Mouse (Mus musculus) liver, postnatal 0 days (tissue): ENCODE data around the gene Dnm1. TPM values are rescaled to one million over a fixed set of nuclear protein-coding genes. Genes with fewer than 3 reads are reported as not detected.
"Not testable (repeated sequence)": the region's sequence is repeated elsewhere in the genome, so short reads cannot be mapped to it uniquely, and the experiment has no call there.

Source experiments
- ATAC-seq: fragments of 200-750 bp; cut with Nextera tagmentation; 2 replicates; pipeline ENCODE4 v1.8.0; 2017; ENCODE audit warnings: mild to moderate bottlenecking, moderate library complexity
- DNase-seq: peaks from one replicate; pipeline ENCODE4 v3.0.0-alpha.2; 2016
- H3K27ac ChIP-seq: fragments of 300-500 bp; sonication (generic); 2 replicates; pipeline ENCODE4 v1.5.1; 2014; ENCODE audit warnings: antibody characterized with exemption, moderate library complexity, mild to moderate bottlenecking, low read depth
- H3K27me3 ChIP-seq: fragments of 300-500 bp; sonication (generic); 2 replicates; pipeline ENCODE4 v1.6.1; 2014; ENCODE audit warnings: low read length, control low read depth, mixed read lengths; ENCODE audit not compliant: insufficient read depth
- H3K36me3 ChIP-seq: fragments of 300-500 bp; sonication (generic); replicated peaks from 2 replicates; pipeline ENCODE4 v1.6.1; 2014; ENCODE audit warnings: mild to moderate bottlenecking, control low read depth, low read length, moderate library complexity, mixed read lengths; ENCODE audit not compliant: insufficient read depth
- H3K4me1 ChIP-seq: fragments of 300-500 bp; sonication (generic); 2 replicates; pipeline ENCODE4 v1.6.1; 2014; ENCODE audit warnings: antibody characterized with exemption, mild to moderate bottlenecking, control low read depth; ENCODE audit not compliant: insufficient read depth
- H3K4me2 ChIP-seq: fragments of 300-500 bp; sonication (generic); 2 replicates; pipeline ENCODE4 v1.6.1; 2014; ENCODE audit warnings: low read depth, mild to moderate bottlenecking, low read length, moderate library complexity, mixed read lengths
- H3K4me3 ChIP-seq: fragments of 300-500 bp; sonication (generic); 2 replicates; pipeline ENCODE4 v1.5.1; 2014; ENCODE audit warnings: low read depth, low read length
- H3K9ac ChIP-seq: fragments of 300-500 bp; sonication (generic); replicated peaks from 2 replicates; pipeline ENCODE4 v1.6.1; 2014; ENCODE audit warnings: mild to moderate bottlenecking, moderate library complexity
- H3K9me3 ChIP-seq: fragments of 300-500 bp; sonication (generic); 2 replicates; pipeline ENCODE4 v1.6.1; 2016; ENCODE audit warnings: mild to moderate bottlenecking, control low read depth, low read length, mixed read lengths
- CTCF ChIP-seq: sonication (generic); IDR thresholded peaks from 2 replicates; pipeline ENCODE4 v1.5.1; 2016; ENCODE audit warnings: antibody characterized with exemption, low read depth
- EP300 ChIP-seq: IDR thresholded peaks from 2 replicates; pipeline ENCODE4 v1.6.1; 2016; ENCODE audit warnings: antibody characterized with exemption, low read depth, mild to moderate bottlenecking
- WGBS: fragments of 180-500 bp; shearing (Covaris S2); extraction: QIAGEN DNeasy Blood & Tissue Kit; methylation state at CpG from one replicate; pipeline ENCODE4 v1.1.7; 2014; ENCODE audit not compliant: insufficient replicate concordance; 5-methylcytosine and 5-hydroxymethylcytosine counted together
- polyA plus RNA-seq: library from polyadenylated mRNA; unstranded; fragments of >200 nt; fragmentation: Nextera tagmentation; extraction: Ambion mirVana; gene quantifications from 2 replicates; pipeline ENCODE4 v1.2.1, GENCODE M21; 2015

Gene Dnm1
- polyA plus RNA-seq, 1 experiment from 2014 or later, result 0.25 TPM

GRCm38 (mm10) chr2:32363376-32364106 lies 10.4 kb upstream of the Dnm1 start:
- peak overlapping the region; percentile 91 for H3K27ac ChIP-seq
- WGBS, result 9% methylated on average over 18 of the region's 19 CpGs
- no peak for TF ChIP-seq EP300
- no peak for TF ChIP-seq CTCF
- DNase-seq, result no peak
- peak overlapping the region; percentile 80 for H3K4me2 ChIP-seq
- H3K9ac ChIP-seq, result peak overlapping the region; percentile 74
- H3K4me3 ChIP-seq, result peak overlapping the region; percentile 73
- H3K9me3 ChIP-seq, result no peaks in the 10 kb centered on the region
- H3K4me1 ChIP-seq, result peaks cover 27% of the 10 kb centered on the region
- no peaks in the 10 kb centered on the region for H3K27me3 ChIP-seq
- H3K36me3 ChIP-seq, result peaks cover 27% of the 10 kb centered on the region
- ATAC-seq, result peak; percentile 61

- H3K27me3 ChIP-seq, result no peaks in the 10 kb centered on the region
- H3K4me1 ChIP-seq, result peaks cover 27% of the 10 kb centered on the region
- under 1% methylated on average over 42 of the region's 53 CpGs for WGBS
- peak; percentile 83 for ATAC-seq
- no peaks in the 10 kb centered on the region for H3K9me3 ChIP-seq
- TF ChIP-seq EP300 (no peak), CTCF (peak; percentile 97)
- peak overlapping the region; percentile 73 for H3K4me3 ChIP-seq
- DNase-seq, result peak; percentile 93
- H3K36me3 ChIP-seq, result peaks cover 23% of the 10 kb centered on the region
- H3K9ac ChIP-seq, result peak overlapping the region; percentile 74
- H3K4me2 ChIP-seq, result peak overlapping the region; percentile 80
- H3K27ac ChIP-seq, result peak overlapping the region; percentile 91
Measured at GRCm38 (mm10) chr2:32362817-32363340, 9.7 kb upstream of the Dnm1 start.

- 22% methylated on average over 5 of the region's 5 CpGs for WGBS
- Histone ChIP-seq H3K36me3 (peaks cover 17% of the 10 kb centered on the region), H3K4me2 (peak overlapping the region; percentile 80), H3K4me3 (peak overlapping the region; percentile 73), H3K9ac (peak overlapping the region; percentile 74), H3K27ac (peak overlapping the region; percentile 91), H3K4me1 (peaks cover 27% of the 10 kb centered on the region)
- DNase-seq, H3K27me3 ChIP-seq, ATAC-seq, H3K9me3 ChIP-seq: not testable (repeated sequence)
Measured at GRCm38 (mm10) chr2:32362274-32362673, 9.1 kb upstream of the Dnm1 start.

- TF ChIP-seq EP300, result no peak
- peak; percentile 79 for TF ChIP-seq CTCF
- peak overlapping the region; percentile 80 for H3K4me2 ChIP-seq
- H3K9me3 ChIP-seq, result no peaks in the 10 kb centered on the region
- DNase-seq, result peak; percentile 83
- peak overlapping the region; percentile 51 for H3K9ac ChIP-seq
- H3K4me3 ChIP-seq, result peak overlapping the region; percentile 51
- ATAC-seq, result peak; percentile 59
- H3K36me3 ChIP-seq, result peaks cover 9% of the 10 kb centered on the region
- H3K27me3 ChIP-seq, result no peaks in the 10 kb centered on the region
- peaks cover 27% of the 10 kb centered on the region for H3K4me1 ChIP-seq
- peak overlapping the region; percentile 50 for H3K27ac ChIP-seq
- under 1% methylated on average over 24 of the region's 24 CpGs for WGBS
Measured at GRCm38 (mm10) chr2:32361437-32361836, 8.3 kb upstream of the Dnm1 start.

GRCm38 (mm10) chr2:32360741-32361140 lies 7.6 kb upstream of the Dnm1 start:
- DNase-seq (peak; percentile 82), ATAC-seq (no peak)
- Histone ChIP-seq H3K4me2 (peak overlapping the region; percentile 80), H3K27me3 (no peaks in the 10 kb centered on the region), H3K4me1 (peaks cover 27% of the 10 kb centered on the region), H3K9ac (peak overlapping the region; percentile 51), H3K27ac (peak overlapping the region; percentile 50), H3K4me3 (peak overlapping the region; percentile 51), H3K9me3 (no peaks in the 10 kb centered on the region), H3K36me3 (peaks cover 6% of the 10 kb centered on the region)
- 5% methylated on average over 14 of the region's 14 CpGs for WGBS
- no peak for TF ChIP-seq EP300
- no peak for TF ChIP-seq CTCF

- no peak overlapping the region for H3K4me2 ChIP-seq
- 67% methylated on average over 10 of the region's 10 CpGs for WGBS
- TF ChIP-seq EP300 (no peak), CTCF (no peak)
- no peaks in the 10 kb centered on the region for H3K9me3 ChIP-seq
- no peak overlapping the region for H3K4me3 ChIP-seq
- no peak for ATAC-seq
- H3K27ac ChIP-seq, result no peak overlapping the region
- no peaks in the 10 kb centered on the region for H3K27me3 ChIP-seq
- H3K9ac ChIP-seq, result no peak overlapping the region
- H3K4me1 ChIP-seq, result peaks cover 24% of the 10 kb centered on the region
- no peaks in the 10 kb centered on the region for H3K36me3 ChIP-seq
- DNase-seq, result no peak
Measured at GRCm38 (mm10) chr2:32358381-32358780, 5.2 kb upstream of the Dnm1 start.
